Mouse (Mus musculus): ENCODE measurements around the gene Pip5k1c. TPM values are rescaled to one million over a fixed set of nuclear protein-coding genes. Genes with fewer than 3 reads are reported as not detected.

Pip5k1c gene
- polyA plus RNA-seq, 1 experiment = 935 TPM

GRCm38 (mm10) chr10:81330007-81330406 lies 37.2 kb downstream of the Pip5k1c start:
- Histone ChIP-seq H3K27ac (ENCODE audit: insufficient read depth, low read depth, low read length) (no peak overlapping the region), H3K4me3 (ENCODE audit: insufficient read depth, low read depth, low read length) (no peak overlapping the region), H3K4me1 (ENCODE audit: control insufficient read depth, insufficient read depth, low read length) (0 out of 2 replicates have a peak, but pooled peaks cover 1% of the 10 kb centered on the region)
- TF ChIP-seq CTCF (IDR thresholded peaks at IDR 0.05; ENCODE audit: insufficient read depth, low read depth, low read length) (no peak), POLR2A (IDR thresholded peaks at IDR 0.05; ENCODE audit: insufficient read depth, low read depth, low read length) (no peak)
- WGBS = 72% methylated on average over 4 of the region's 4 CpGs

- TF ChIP-seq CTCF (IDR thresholded peaks at IDR 0.05; ENCODE audit: insufficient read depth, low read depth, low read length) (no peak), POLR2A (IDR thresholded peaks at IDR 0.05; ENCODE audit: insufficient read depth, low read depth, low read length) (no peak)
- peaks cover 9% of the 10 kb centered on the region; the same call in 1 of the 2 replicates for H3K4me1 ChIP-seq (ENCODE audit: control insufficient read depth, insufficient read depth, low read length)
- H3K4me3 ChIP-seq (ENCODE audit: insufficient read depth, low read depth, low read length) = no peak overlapping the region
- WGBS = 29% methylated on average over 29 of the region's 29 CpGs
- no peak overlapping the region for H3K27ac ChIP-seq (ENCODE audit: insufficient read depth, low read depth, low read length)
Measured at GRCm38 (mm10) chr10:81332277-81332676, 39.5 kb downstream of the Pip5k1c start.

- H3K4me1 ChIP-seq (ENCODE audit: control insufficient read depth, insufficient read depth, low read length) = peaks cover 9% of the 10 kb centered on the region; the same call in 1 of the 2 replicates
- WGBS = 77% methylated on average over 11 of the region's 11 CpGs
- TF ChIP-seq CTCF (IDR thresholded peaks at IDR 0.05; ENCODE audit: insufficient read depth, low read depth, low read length) (no peak), POLR2A (IDR thresholded peaks at IDR 0.05; ENCODE audit: insufficient read depth, low read depth, low read length) (no peak)
Measured at GRCm38 (mm10) chr10:81334324-81334723, 41.6 kb downstream of the Pip5k1c start.

GRCm38 (mm10) chr10:81335393-81336340 lies 42.9 kb downstream of the Pip5k1c start:
- H3K27ac ChIP-seq (ENCODE audit: insufficient read depth, low read depth, low read length) = no peak overlapping the region
- TF ChIP-seq POLR2A (IDR thresholded peaks at IDR 0.05; ENCODE audit: insufficient read depth, low read depth, low read length) (no peak), CTCF (IDR thresholded peaks at IDR 0.05; ENCODE audit: insufficient read depth, low read depth, low read length) (no peak)
- no peak overlapping the region for H3K4me3 ChIP-seq (ENCODE audit: insufficient read depth, low read depth, low read length)
- peaks cover 9% of the 10 kb centered on the region; the same call in 1 of the 2 replicates for H3K4me1 ChIP-seq (ENCODE audit: control insufficient read depth, insufficient read depth, low read length)
- 47% methylated on average over 19 of the region's 19 CpGs for WGBS

More at GRCm38 (mm10) chr10:81334324-81334723, 41.6 kb downstream of the Pip5k1c start:
- H3K4me3 ChIP-seq (ENCODE audit: insufficient read depth, low read depth, low read length) = no peak overlapping the region
- no peak overlapping the region for H3K27ac ChIP-seq (ENCODE audit: insufficient read depth, low read depth, low read length)

- TF ChIP-seq CTCF (IDR thresholded peaks at IDR 0.05; ENCODE audit: insufficient read depth, low read depth, low read length) = no peak
- no peak for TF ChIP-seq POLR2A (IDR thresholded peaks at IDR 0.05; ENCODE audit: insufficient read depth, low read depth, low read length)
- 97% methylated on average over 4 of the region's 4 CpGs for WGBS
- H3K4me3 ChIP-seq (ENCODE audit: insufficient read depth, low read depth, low read length) = no peak overlapping the region
- H3K4me1 ChIP-seq (ENCODE audit: control insufficient read depth, insufficient read depth, low read length) = peaks cover 9% of the 10 kb centered on the region; the same call in 1 of the 2 replicates
- H3K27ac ChIP-seq (ENCODE audit: insufficient read depth, low read depth, low read length) = no peak overlapping the region
Measured at GRCm38 (mm10) chr10:81336558-81336957, 43.8 kb downstream of the Pip5k1c start.

- TF ChIP-seq CTCF (IDR thresholded peaks at IDR 0.05; ENCODE audit: insufficient read depth, low read depth, low read length) (no peak), POLR2A (IDR thresholded peaks at IDR 0.05; ENCODE audit: insufficient read depth, low read depth, low read length) (no peak)
- no peak overlapping the region for H3K4me3 ChIP-seq (ENCODE audit: insufficient read depth, low read depth, low read length)
- no peak overlapping the region for H3K27ac ChIP-seq (ENCODE audit: insufficient read depth, low read depth, low read length)
- H3K4me1 ChIP-seq (ENCODE audit: control insufficient read depth, insufficient read depth, low read length) = peaks cover 9% of the 10 kb centered on the region
- WGBS = 49% methylated on average over 17 of the region's 17 CpGs
Measured at GRCm38 (mm10) chr10:81340551-81341332, 48.0 kb downstream of the Pip5k1c start.

- Histone ChIP-seq H3K4me1 (ENCODE audit: control insufficient read depth, insufficient read depth, low read length) (peaks cover 8% of the 10 kb centered on the region), H3K4me3 (ENCODE audit: insufficient read depth, low read depth, low read length) (no peak overlapping the region), H3K27ac (ENCODE audit: insufficient read depth, low read depth, low read length) (no peak overlapping the region)
- 38% methylated on average over 16 of the region's 16 CpGs for WGBS
- TF ChIP-seq CTCF (IDR thresholded peaks at IDR 0.05; ENCODE audit: insufficient read depth, low read depth, low read length) = peak; percentile 81
- no peak for TF ChIP-seq POLR2A (IDR thresholded peaks at IDR 0.05; ENCODE audit: insufficient read depth, low read depth, low read length)
Measured at GRCm38 (mm10) chr10:81341333-81341949, 48.7 kb downstream of the Pip5k1c start.

- no peak within 1 kb of the TSS for H3K27ac ChIP-seq (ENCODE audit: insufficient read depth, low read depth, low read length)
- WGBS = 6% methylated on average over 67 of the region's 67 CpGs
- peaks cover 18% of the 10 kb centered on the region for H3K4me1 ChIP-seq (ENCODE audit: control insufficient read depth, insufficient read depth, low read length)
- peak within 1 kb of the TSS; percentile 29 for H3K4me3 ChIP-seq (ENCODE audit: insufficient read depth, low read depth, low read length)
- TF ChIP-seq POLR2A (IDR thresholded peaks at IDR 0.05; ENCODE audit: insufficient read depth, low read depth, low read length) = no peak
- no peak for TF ChIP-seq CTCF (IDR thresholded peaks at IDR 0.05; ENCODE audit: insufficient read depth, low read depth, low read length)
Measured at GRCm38 (mm10) chr10:81342686-81343505, 50.1 kb downstream of the Pip5k1c start, which contains the start of gene Gipc3. TSS of gene Gipc3 (minus strand) at chr10:81343266.

Measured in olfactory bulb, adult 2 months (tissue).